Mouse (Mus musculus) ovary, adult 18-20 months (tissue): ENCODE data around the gene Creb3l2.

ENCODE experiments used
- DNase-seq: peaks from one replicate; pipeline ENCODE4 v3.0.0; 2022; ENCODE audit warnings: low spot score, mixed read lengths

Gene Creb3l2

GRCm38 (mm10) chr6:37325906-37326602, 115.9 kb downstream of the Creb3l2 start:
- DNase-seq: no peak

GRCm38 (mm10) chr6:37325076-37325475, 116.9 kb downstream of the Creb3l2 start:
- no peak for DNase-seq

- DNase-seq: no peak
Measured at GRCm38 (mm10) chr6:37322641-37323040, 119.3 kb downstream of the Creb3l2 start.

GRCm38 (mm10) chr6:37322088-37322487, 119.9 kb downstream of the Creb3l2 start:
- DNase-seq: no peak

GRCm38 (mm10) chr6:37317904-37318303, 124.0 kb downstream of the Creb3l2 start:
- no peak for DNase-seq

- DNase-seq: no peak
Measured at GRCm38 (mm10) chr6:37315440-37315839, 126.5 kb downstream of the Creb3l2 start.

- DNase-seq: no peak
Measured at GRCm38 (mm10) chr6:37310601-37311000, 131.3 kb downstream of the Creb3l2 start.

GRCm38 (mm10) chr6:37306616-37307015, 135.3 kb downstream of the Creb3l2 start:
- DNase-seq: no peak

- DNase-seq: no peak
Measured at GRCm38 (mm10) chr6:37300492-37300891, 141.5 kb downstream of the Creb3l2 start.

GRCm38 (mm10) chr6:37299562-37300390, 142.2 kb downstream of the Creb3l2 start, which contains the start of gene Dgki:
Gene Dgki (minus strand): TSS chr6:37300184.
- no peak for DNase-seq

GRCm38 (mm10) chr6:37298982-37299381, 143.0 kb downstream of the Creb3l2 start:
- DNase-seq: no peak

GRCm38 (mm10) chr6:37297744-37298482, 144.0 kb downstream of the Creb3l2 start:
- DNase-seq: no peak

- DNase-seq: no peak
Measured at GRCm38 (mm10) chr6:37292068-37292467, 149.9 kb downstream of the Creb3l2 start.

- DNase-seq: no peak
Measured at GRCm38 (mm10) chr6:37291171-37291570, 150.8 kb downstream of the Creb3l2 start.

GRCm38 (mm10) chr6:37290691-37291090, 151.3 kb downstream of the Creb3l2 start:
- DNase-seq: no peak

GRCm38 (mm10) chr6:37286134-37286533, 155.8 kb downstream of the Creb3l2 start:
- DNase-seq: no peak

- DNase-seq: no peak
Measured at GRCm38 (mm10) chr6:37284879-37285278, 157.1 kb downstream of the Creb3l2 start.

- no peak for DNase-seq
Measured at GRCm38 (mm10) chr6:37283336-37283735, 158.6 kb downstream of the Creb3l2 start.

- no peak for DNase-seq
Measured at GRCm38 (mm10) chr6:37282659-37283058, 159.3 kb downstream of the Creb3l2 start.
